Mouse (Mus musculus) liver, embryonic 14.5 days (tissue): ENCODE measurements around the gene Eef1a2. TPM values are rescaled to one million over a fixed set of nuclear protein-coding genes. Genes with fewer than 3 reads are reported as not detected.

Experiments used
- ATAC-seq: fragments of 200-750 bp; cut with Nextera tagmentation; 2 replicates; pipeline ENCODE4 v1.8.0; 2017; ENCODE audit warnings: moderate number of reproducible peaks, mild to moderate bottlenecking, moderate library complexity; ENCODE audit not compliant: insufficient read depth
- DNase-seq, 3 experiments: peaks; one replicate each; pipeline ENCODE4 v3.0.0-alpha.2; 2012 to 2013; ENCODE audit warnings: low read depth in 3 of 3, low spot score in 3 of 3
- H3K27ac ChIP-seq: fragments of 300-500 bp; sonication (generic); 2 replicates; pipeline ENCODE4 v1.5.1; 2014; ENCODE audit warnings: moderate library complexity, mild to moderate bottlenecking, control low read depth, inconsistent platforms
- H3K27me3 ChIP-seq: fragments of 300-500 bp; sonication (generic); 2 replicates; pipeline ENCODE4 v1.6.1; 2014; ENCODE audit warnings: mild to moderate bottlenecking, low read length, moderate library complexity; ENCODE audit not compliant: control insufficient read depth, insufficient read depth
- H3K36me3 ChIP-seq: fragments of 300-500 bp; sonication (generic); replicated peaks from 2 replicates; pipeline ENCODE4 v1.6.1; 2014; ENCODE audit warnings: low read depth; ENCODE audit not compliant: control insufficient read depth, insufficient read depth
- H3K4me1 ChIP-seq, 2 experiments: fragments of 200-500 bp in 1 of 2; fragments of 300-500 bp in 1 of 2; sonication (generic) in 1 of 2; replicated peaks; 2 replicates each; pipeline ENCODE4 v1.6.1; 2012 to 2014; ENCODE audit warnings: antibody characterized with exemption in 1 of 2, inconsistent platforms in 1 of 2, low read length in 1 of 2; ENCODE audit not compliant: control insufficient read depth in 2 of 2, insufficient read depth in 2 of 2
- H3K4me2 ChIP-seq: fragments of 300-500 bp; sonication (generic); 2 replicates; pipeline ENCODE4 v1.6.1; 2014; ENCODE audit warnings: low read depth, mild to moderate bottlenecking, control low read depth, moderate library complexity
- H3K4me3 ChIP-seq, 2 experiments: fragments of 200-500 bp in 1 of 2; fragments of 300-500 bp in 1 of 2; sonication (generic) in 1 of 2; 2 replicates each; pipeline ENCODE4 v1.5.1; 2012 to 2014; ENCODE audit warnings: low read depth in 2 of 2, low read length in 2 of 2, mild to moderate bottlenecking in 2 of 2, control low read depth in 1 of 2, inconsistent platforms in 1 of 2, moderate library complexity in 1 of 2; ENCODE audit not compliant: insufficient read depth in 1 of 2
- H3K9ac ChIP-seq: fragments of 300-500 bp; sonication (generic); replicated peaks from 2 replicates; pipeline ENCODE4 v1.6.1; 2014; ENCODE audit warnings: mild to moderate bottlenecking, control low read depth, moderate library complexity
- H3K9me3 ChIP-seq: fragments of 300-500 bp; sonication (generic); 2 replicates; pipeline ENCODE4 v1.6.1; 2016; ENCODE audit warnings: low read length, mixed read lengths; ENCODE audit not compliant: control insufficient read depth
- CTCF ChIP-seq: IDR thresholded peaks from 2 replicates; pipeline ENCODE4 v1.5.1; 2016; ENCODE audit warnings: antibody characterized with exemption, low read depth, control low read depth
- EP300 ChIP-seq: IDR thresholded peaks from 2 replicates; pipeline ENCODE4 v1.6.1; 2016; ENCODE audit warnings: antibody characterized with exemption, low read depth
- WGBS: fragments of 180-500 bp; shearing (Covaris S2); extraction: QIAGEN DNeasy Blood & Tissue Kit; methylation state at CpG from one replicate; pipeline ENCODE4 v1.1.7; 2014; ENCODE audit not compliant: insufficient replicate concordance; 5-methylcytosine and 5-hydroxymethylcytosine counted together
- polyA plus RNA-seq, 2 experiments: library from polyadenylated mRNA; depleted of rRNA in 1 of 2; stranded (reverse) in 1 of 2; unstranded in 1 of 2; fragments of >200 nt; fragmentation: Nextera tagmentation in 1 of 2; extraction: Ambion mirVana in 1 of 2; gene quantifications; 2 replicates each; pipeline versions ENCODE4 v1.2.1 to v1.2.3; 2012 to 2014

Eef1a2 gene
- polyA plus RNA-seq, 2 experiments = not detected

- TF ChIP-seq CTCF (no peak), EP300 (no peak)
- Histone ChIP-seq H3K36me3 (no peaks in the 10 kb centered on the region), H3K9ac (no peak within 1 kb of the TSS), H3K27me3 (peaks cover 41% of the 10 kb centered on the region), H3K4me1 (no peaks in the 10 kb centered on the region), H3K27ac (no peak within 1 kb of the TSS), H3K4me3 (peak within 1 kb of the TSS in 1 of 2 experiments; percentile 24; a peak in 1 of 4 replicates), H3K9me3 (no peaks in the 10 kb centered on the region), H3K4me2 (peak within 1 kb of the TSS; percentile 38)
- 1% methylated on average over 104 of the region's 104 CpGs for WGBS
- ATAC-seq (no peak), DNase-seq (no peak)
Observed at GRCm38 (mm10) chr2:181134591-181135445, 22.0 kb downstream of the Eef1a2 start, which contains the start of gene Kcnq2. Gene Kcnq2 (minus strand): TSS chr2:181135300.

- Histone ChIP-seq H3K27me3 (peaks cover 41% of the 10 kb centered on the region), H3K9me3 (no peaks in the 10 kb centered on the region), H3K4me1 (no peaks in the 10 kb centered on the region), H3K4me2 (no peak overlapping the region; the same call in 1 of the 2 replicates), H3K4me3 (no peak overlapping the region), H3K27ac (no peak overlapping the region), H3K9ac (no peak overlapping the region), H3K36me3 (no peaks in the 10 kb centered on the region)
- no peak for TF ChIP-seq EP300
- ATAC-seq (no peak), DNase-seq (no peak)
- 6% methylated on average over 22 of the region's 22 CpGs for WGBS
Observed at GRCm38 (mm10) chr2:181133837-181134590, 22.8 kb downstream of the Eef1a2 start.

DNA sequence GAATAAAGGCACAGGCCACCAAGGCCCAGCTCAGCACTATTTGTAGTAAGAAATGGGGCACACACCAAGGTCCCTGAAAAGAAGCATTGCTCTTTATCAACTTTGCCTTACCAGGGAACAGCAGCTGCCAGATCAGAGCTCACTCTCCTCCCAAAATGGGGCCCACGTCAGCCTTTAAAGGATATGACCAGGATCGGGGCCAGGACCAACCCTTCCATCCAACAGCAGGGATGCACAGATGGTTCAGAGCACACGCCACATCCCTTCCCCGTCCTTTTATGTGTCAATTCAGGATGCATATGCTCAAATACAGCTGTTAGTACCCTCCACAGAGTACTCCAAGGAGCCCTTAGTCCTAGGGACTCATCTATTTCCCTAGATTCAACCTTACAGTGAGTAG is 26.6 kb downstream of the Eef1a2 start:
- H3K27me3 ChIP-seq = peaks cover 25% of the 10 kb centered on the region
- TF ChIP-seq EP300 (no peak), CTCF (no peak)
- ATAC-seq (no peak), DNase-seq (no peak)
- no peak overlapping the region for H3K4me2 ChIP-seq
- H3K9me3 ChIP-seq = no peaks in the 10 kb centered on the region
- no peak overlapping the region for H3K27ac ChIP-seq
- no peak overlapping the region for H3K9ac ChIP-seq
- H3K4me3 ChIP-seq = no peak overlapping the region
- WGBS = 36% methylated on average over 4 of the region's 4 CpGs
- no peaks in the 10 kb centered on the region for H3K36me3 ChIP-seq
- no peaks in the 10 kb centered on the region for H3K4me1 ChIP-seq

GRCm38 (mm10) chr2:181128963-181129362 is 27.9 kb downstream of the Eef1a2 start:
- Histone ChIP-seq H3K27ac (no peak overlapping the region), H3K9me3 (no peaks in the 10 kb centered on the region), H3K36me3 (no peaks in the 10 kb centered on the region), H3K4me1 (no peaks in the 10 kb centered on the region), H3K4me3 (no peak overlapping the region), H3K27me3 (peaks cover 12% of the 10 kb centered on the region), H3K4me2 (no peak overlapping the region), H3K9ac (no peak overlapping the region)
- TF ChIP-seq EP300 = no peak
- ATAC-seq (no peak), DNase-seq (no peak)
- 58% methylated on average over 4 of the region's 4 CpGs for WGBS

DNA sequence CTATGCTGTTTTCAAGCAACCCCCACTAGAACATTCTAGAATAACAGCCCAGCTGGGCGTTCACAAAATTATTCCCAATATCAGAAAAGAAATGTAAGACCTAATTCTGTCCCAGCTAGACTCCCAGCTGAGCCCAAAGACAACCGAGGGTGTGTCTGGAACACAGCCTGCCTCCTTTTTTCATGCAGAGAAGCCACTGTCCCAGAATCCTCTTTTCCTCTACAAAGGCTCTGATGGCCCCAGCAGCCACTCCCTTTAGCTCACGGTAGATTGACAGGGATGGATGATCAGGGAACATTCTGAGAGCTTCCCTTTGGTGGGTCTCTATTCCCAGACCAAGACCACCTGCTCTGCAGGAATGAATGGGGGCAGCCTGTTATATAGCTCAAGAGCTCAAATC is 29.0 kb downstream of the Eef1a2 start:
- peaks cover 1% of the 10 kb centered on the region for H3K27me3 ChIP-seq
- DNase-seq (no peak), ATAC-seq (no peak)
- H3K4me1 ChIP-seq = no peaks in the 10 kb centered on the region
- no peak overlapping the region for H3K4me2 ChIP-seq
- no peak overlapping the region for H3K4me3 ChIP-seq
- H3K9me3 ChIP-seq = no peaks in the 10 kb centered on the region
- no peak overlapping the region for H3K9ac ChIP-seq
- 27% methylated on average over 3 of the region's 3 CpGs for WGBS
- TF ChIP-seq EP300 (no peak), CTCF (no peak)
- H3K27ac ChIP-seq = no peak overlapping the region
- H3K36me3 ChIP-seq = no peaks in the 10 kb centered on the region
